Mouse (Mus musculus): Measurements from ENCODE around the gene Siah2. TPM values are rescaled to one million over a fixed set of nuclear protein-coding genes. Genes with fewer than 3 reads are reported as not detected.

Gene Siah2
- polyA plus RNA-seq, 1 experiment from 2014 or later = 4.1 TPM

GRCm38 (mm10) chr3:58677615-58678014, 14.6 kb downstream of the Siah2 start:
- ATAC-seq (replicated peaks; ENCODE audit: insufficient number of reproducible peaks, low FRiP score, low TSS enrichment, low read depth) (no peak), DNase-seq (ENCODE audit: low spot score) (no peak)
- no peak overlapping the region for H3K4me3 ChIP-seq (ENCODE audit: low read depth, low read length)
- no peak overlapping the region for H3K4me2 ChIP-seq (ENCODE audit: low read depth, low read length)
- no peaks in the 10 kb centered on the region for H3K9me3 ChIP-seq (replicated peaks; ENCODE audit: control insufficient read depth, low read length)
- no peak overlapping the region for H3K9ac ChIP-seq (replicated peaks; ENCODE audit: low read length)
- no peaks in the 10 kb centered on the region for H3K27me3 ChIP-seq (ENCODE audit: control insufficient read depth, insufficient read depth, low read length)
- no peaks in the 10 kb centered on the region for H3K4me1 ChIP-seq (ENCODE audit: control insufficient read depth, insufficient read depth, low read length)
- H3K27ac ChIP-seq (replicated peaks; ENCODE audit: low read depth, low read length) = no peak overlapping the region
- no peaks in the 10 kb centered on the region for H3K36me3 ChIP-seq (replicated peaks; ENCODE audit: control insufficient read depth, insufficient read depth, low read depth, low read length)
- WGBS = 66% methylated on average over 3 of the region's 3 CpGs

- H3K4me2 ChIP-seq (ENCODE audit: low read depth, low read length) = no peak overlapping the region
- no peak overlapping the region for H3K27ac ChIP-seq (replicated peaks; ENCODE audit: low read depth, low read length)
- no peaks in the 10 kb centered on the region for H3K4me1 ChIP-seq (ENCODE audit: control insufficient read depth, insufficient read depth, low read length)
- no peak overlapping the region for H3K4me3 ChIP-seq (ENCODE audit: low read depth, low read length)
- no peak overlapping the region for H3K9ac ChIP-seq (replicated peaks; ENCODE audit: low read length)
- H3K36me3 ChIP-seq (replicated peaks; ENCODE audit: control insufficient read depth, insufficient read depth, low read depth, low read length) = no peaks in the 10 kb centered on the region
- no peaks in the 10 kb centered on the region for H3K27me3 ChIP-seq (ENCODE audit: control insufficient read depth, insufficient read depth, low read length)
- H3K9me3 ChIP-seq (replicated peaks; ENCODE audit: control insufficient read depth, low read length) = no peaks in the 10 kb centered on the region
- 93% methylated on average over 5 of the region's 5 CpGs for WGBS
- no peak for DNase-seq (ENCODE audit: low spot score)
- no peak for ATAC-seq (replicated peaks; ENCODE audit: insufficient number of reproducible peaks, low FRiP score, low TSS enrichment, low read depth)
Observed at GRCm38 (mm10) chr3:58673295-58673694, 18.9 kb downstream of the Siah2 start.

- WGBS = 63% methylated on average over 4 of the region's 4 CpGs
- H3K36me3 ChIP-seq (replicated peaks; ENCODE audit: control insufficient read depth, insufficient read depth, low read depth, low read length) = no peaks in the 10 kb centered on the region
- no peak overlapping the region for H3K9ac ChIP-seq (replicated peaks; ENCODE audit: low read length)
- no peaks in the 10 kb centered on the region for H3K9me3 ChIP-seq (replicated peaks; ENCODE audit: control insufficient read depth, low read length)
- ATAC-seq (replicated peaks; ENCODE audit: insufficient number of reproducible peaks, low FRiP score, low TSS enrichment, low read depth) (no peak), DNase-seq (ENCODE audit: low spot score) (no peak)
- no peaks in the 10 kb centered on the region for H3K4me1 ChIP-seq (ENCODE audit: control insufficient read depth, insufficient read depth, low read length)
- H3K4me3 ChIP-seq (ENCODE audit: low read depth, low read length) = no peak overlapping the region
- H3K4me2 ChIP-seq (ENCODE audit: low read depth, low read length) = no peak overlapping the region
- no peaks in the 10 kb centered on the region for H3K27me3 ChIP-seq (ENCODE audit: control insufficient read depth, insufficient read depth, low read length)
- no peak overlapping the region for H3K27ac ChIP-seq (replicated peaks; ENCODE audit: low read depth, low read length)
Observed at GRCm38 (mm10) chr3:58672481-58673183, 19.6 kb downstream of the Siah2 start.

DNA sequence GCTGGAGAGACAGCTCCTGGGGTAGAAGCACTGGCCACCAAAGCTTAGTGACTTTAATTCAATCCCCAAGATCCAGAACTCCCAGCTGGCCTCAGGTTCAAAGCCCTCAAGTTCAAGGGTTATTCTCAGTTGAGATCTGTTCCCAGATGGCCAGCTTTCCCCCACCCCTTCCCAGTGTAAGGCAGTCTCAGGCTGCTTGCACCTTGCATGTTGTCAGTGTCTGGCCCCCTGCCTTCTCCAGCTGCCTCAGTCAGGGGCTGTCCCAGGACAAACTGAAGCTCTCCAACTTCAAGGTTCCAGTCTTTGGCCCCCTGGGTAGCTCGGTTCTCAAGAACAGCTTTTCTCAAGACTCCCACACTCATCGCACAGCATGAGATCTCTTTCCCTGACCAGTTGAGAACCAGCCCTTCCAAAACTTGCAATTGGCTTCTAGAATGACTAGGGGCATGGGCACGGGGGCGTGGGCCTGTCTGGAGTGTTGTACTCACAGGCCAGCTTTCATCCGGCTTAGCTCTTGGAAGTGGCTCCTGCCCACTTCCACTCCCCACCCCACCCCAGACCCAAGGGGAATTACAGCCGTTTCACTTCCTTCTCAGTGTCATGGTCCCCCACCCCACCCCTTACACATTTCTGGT, 20.5 kb downstream of the Siah2 start:
- 61% methylated on average over 6 of the region's 6 CpGs for WGBS
- H3K36me3 ChIP-seq (replicated peaks; ENCODE audit: control insufficient read depth, insufficient read depth, low read depth, low read length) = no peaks in the 10 kb centered on the region
- no peak overlapping the region for H3K4me2 ChIP-seq (ENCODE audit: low read depth, low read length)
- no peaks in the 10 kb centered on the region for H3K4me1 ChIP-seq (ENCODE audit: control insufficient read depth, insufficient read depth, low read length)
- no peak overlapping the region for H3K9ac ChIP-seq (replicated peaks; ENCODE audit: low read length)
- ATAC-seq (replicated peaks; ENCODE audit: insufficient number of reproducible peaks, low FRiP score, low TSS enrichment, low read depth) (no peak), DNase-seq (ENCODE audit: low spot score) (no peak)
- H3K4me3 ChIP-seq (ENCODE audit: low read depth, low read length) = no peak overlapping the region
- H3K9me3 ChIP-seq (replicated peaks; ENCODE audit: control insufficient read depth, low read length) = no peaks in the 10 kb centered on the region
- no peak overlapping the region for H3K27ac ChIP-seq (replicated peaks; ENCODE audit: low read depth, low read length)
- no peaks in the 10 kb centered on the region for H3K27me3 ChIP-seq (ENCODE audit: control insufficient read depth, insufficient read depth, low read length)

GRCm38 (mm10) chr3:58663970-58664369, 28.2 kb downstream of the Siah2 start:
- Histone ChIP-seq H3K4me2 (ENCODE audit: low read depth, low read length) (no peak overlapping the region), H3K27ac (replicated peaks; ENCODE audit: low read depth, low read length) (no peak overlapping the region), H3K27me3 (ENCODE audit: control insufficient read depth, insufficient read depth, low read length) (no peaks in the 10 kb centered on the region), H3K36me3 (replicated peaks; ENCODE audit: control insufficient read depth, insufficient read depth, low read depth, low read length) (no peaks in the 10 kb centered on the region), H3K9me3 (replicated peaks; ENCODE audit: control insufficient read depth, low read length) (no peaks in the 10 kb centered on the region), H3K4me1 (ENCODE audit: control insufficient read depth, insufficient read depth, low read length) (no peaks in the 10 kb centered on the region), H3K9ac (replicated peaks; ENCODE audit: low read length) (no peak overlapping the region), H3K4me3 (ENCODE audit: low read depth, low read length) (no peak overlapping the region)
- DNase-seq (ENCODE audit: low spot score) (no peak), ATAC-seq (replicated peaks; ENCODE audit: insufficient number of reproducible peaks, low FRiP score, low TSS enrichment, low read depth) (no peak)
- WGBS = 90% methylated on average over 7 of the region's 7 CpGs

GRCm38 (mm10) chr3:58660636-58661035, 31.6 kb downstream of the Siah2 start:
- Histone ChIP-seq H3K9ac (replicated peaks; ENCODE audit: low read length) (no peak overlapping the region), H3K27ac (replicated peaks; ENCODE audit: low read depth, low read length) (no peak overlapping the region), H3K27me3 (ENCODE audit: control insufficient read depth, insufficient read depth, low read length) (no peaks in the 10 kb centered on the region), H3K9me3 (replicated peaks; ENCODE audit: control insufficient read depth, low read length) (no peaks in the 10 kb centered on the region), H3K4me3 (ENCODE audit: low read depth, low read length) (no peak overlapping the region), H3K36me3 (replicated peaks; ENCODE audit: control insufficient read depth, insufficient read depth, low read depth, low read length) (no peaks in the 10 kb centered on the region), H3K4me2 (ENCODE audit: low read depth, low read length) (no peak overlapping the region), H3K4me1 (ENCODE audit: control insufficient read depth, insufficient read depth, low read length) (no peaks in the 10 kb centered on the region)
- DNase-seq (ENCODE audit: low spot score) (no peak), ATAC-seq (replicated peaks; ENCODE audit: insufficient number of reproducible peaks, low FRiP score, low TSS enrichment, low read depth) (no peak)
- WGBS = 91% methylated on average over 4 of the region's 4 CpGs

GRCm38 (mm10) chr3:58657356-58657755, 34.8 kb downstream of the Siah2 start:
- Histone ChIP-seq H3K4me3 (ENCODE audit: low read depth, low read length) (no peak overlapping the region), H3K4me1 (ENCODE audit: control insufficient read depth, insufficient read depth, low read length) (no peaks in the 10 kb centered on the region), H3K9ac (replicated peaks; ENCODE audit: low read length) (no peak overlapping the region), H3K27ac (replicated peaks; ENCODE audit: low read depth, low read length) (no peak overlapping the region), H3K36me3 (replicated peaks; ENCODE audit: control insufficient read depth, insufficient read depth, low read depth, low read length) (no peaks in the 10 kb centered on the region), H3K9me3 (replicated peaks; ENCODE audit: control insufficient read depth, low read length) (no peaks in the 10 kb centered on the region), H3K27me3 (ENCODE audit: control insufficient read depth, insufficient read depth, low read length) (no peaks in the 10 kb centered on the region), H3K4me2 (ENCODE audit: low read depth, low read length) (no peak overlapping the region)
- DNase-seq (ENCODE audit: low spot score) (peak; percentile 33), ATAC-seq (replicated peaks; ENCODE audit: insufficient number of reproducible peaks, low FRiP score, low TSS enrichment, low read depth) (no peak)
- 34% methylated on average over 2 of the region's 2 CpGs for WGBS

- no peak overlapping the region for H3K27ac ChIP-seq (replicated peaks; ENCODE audit: low read depth, low read length)
- no peaks in the 10 kb centered on the region for H3K9me3 ChIP-seq (replicated peaks; ENCODE audit: control insufficient read depth, low read length)
- H3K9ac ChIP-seq (replicated peaks; ENCODE audit: low read length) = no peak overlapping the region
- no peak overlapping the region for H3K4me2 ChIP-seq (ENCODE audit: low read depth, low read length)
- no peaks in the 10 kb centered on the region for H3K36me3 ChIP-seq (replicated peaks; ENCODE audit: control insufficient read depth, insufficient read depth, low read depth, low read length)
- H3K4me3 ChIP-seq (ENCODE audit: low read depth, low read length) = no peak overlapping the region
- H3K27me3 ChIP-seq (ENCODE audit: control insufficient read depth, insufficient read depth, low read length) = no peaks in the 10 kb centered on the region
- H3K4me1 ChIP-seq (ENCODE audit: control insufficient read depth, insufficient read depth, low read length) = no peaks in the 10 kb centered on the region
- peak; percentile 65 for ATAC-seq (replicated peaks; ENCODE audit: insufficient number of reproducible peaks, low FRiP score, low TSS enrichment, low read depth)
- 57% methylated on average over 17 of the region's 17 CpGs for WGBS
- DNase-seq (ENCODE audit: low spot score) = peak; percentile 78
Observed at GRCm38 (mm10) chr3:58655362-58656130, 36.7 kb downstream of the Siah2 start.

All from embryonic facial prominence, embryonic 11.5 days (tissue).